Mouse (Mus musculus) retina, postnatal 7 days (tissue): Measurements from ENCODE around the gene Gm42372.

Experiments
- DNase-seq: peaks from one replicate; pipeline ENCODE4 v3.0.0-alpha.2; 2012; ENCODE audit warnings: low read depth, low spot score

Gene Gm42372

DNA sequence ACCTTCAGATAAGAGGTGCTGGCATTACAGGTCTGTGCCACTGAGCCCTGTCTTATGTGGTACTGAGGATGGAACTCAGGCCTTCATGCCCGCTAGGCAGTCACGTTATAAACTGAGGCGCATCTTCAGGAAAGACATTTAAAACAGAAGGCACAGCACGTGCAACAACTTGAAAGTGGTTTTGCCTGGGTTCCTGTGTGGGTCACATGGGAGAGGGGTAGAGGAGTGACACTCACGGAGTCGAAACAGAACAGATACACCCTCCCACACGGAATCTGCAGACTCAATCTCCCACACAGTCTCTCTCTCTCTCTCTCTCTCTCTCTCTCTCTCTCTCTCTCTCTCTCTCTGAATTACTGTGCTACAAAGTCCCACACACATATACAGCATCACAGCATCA lies 47.4 kb downstream of the Gm42372 start:
- no peak for DNase-seq
